Mouse (Mus musculus) liver, adult 2 months (tissue): ENCODE data around the gene Elf2. TPM values are rescaled to one million over a fixed set of nuclear protein-coding genes. Genes with fewer than 3 reads are reported as not detected.

Experiments used
- DNase-seq: peaks from one replicate; pipeline ENCODE4 v3.0.0-alpha.2; 2011; ENCODE audit warnings: low read depth, low spot score; ENCODE audit errors: extremely low read depth
- H3K27ac ChIP-seq: fragments of 200-500 bp; replicated peaks from 2 replicates; pipeline ENCODE4 v1.5.1; 2012; ENCODE audit warnings: low read depth, mild to moderate bottlenecking, control low read depth, inconsistent platforms, low read length; ENCODE audit not compliant: insufficient read depth
- H3K27me3 ChIP-seq: fragments of 200-500 bp; 2 replicates; pipeline ENCODE4 v1.6.1; 2012; ENCODE audit warnings: mild to moderate bottlenecking, moderate library complexity, low read length, inconsistent platforms; ENCODE audit not compliant: control insufficient read depth, insufficient read depth
- H3K36me3 ChIP-seq: fragments of 200-500 bp; 2 replicates; pipeline ENCODE4 v1.6.1; 2012; ENCODE audit warnings: low read length, inconsistent platforms; ENCODE audit not compliant: control insufficient read depth, insufficient read depth
- H3K4me1 ChIP-seq: fragments of 200-500 bp; 2 replicates; pipeline ENCODE4 v1.6.1; 2011; ENCODE audit warnings: low read length; ENCODE audit not compliant: control insufficient read depth, insufficient read depth
- H3K4me3 ChIP-seq: fragments of 200-500 bp; 2 replicates; pipeline ENCODE4 v1.5.1; 2011; ENCODE audit warnings: low read depth, mild to moderate bottlenecking, control low read depth, low read length, moderate library complexity; ENCODE audit not compliant: insufficient read depth
- H3K79me2 ChIP-seq: fragments of 200-500 bp; 2 replicates; pipeline ENCODE4 v1.6.1; 2012; ENCODE audit warnings: inconsistent platforms, mild to moderate bottlenecking, low read length, moderate library complexity; ENCODE audit not compliant: control insufficient read depth, insufficient read depth
- H3K9ac ChIP-seq: fragments of 200-500 bp; 2 replicates; pipeline ENCODE4 v1.6.1; 2012; ENCODE audit warnings: low read depth, mild to moderate bottlenecking, control low read depth, inconsistent platforms, low read length
- CTCF ChIP-seq: fragments of 200-500 bp; IDR thresholded peaks from 2 replicates; pipeline ENCODE4 v1.5.1; 2011; ENCODE audit warnings: low read depth, low read length, control low read depth
- POLR2A ChIP-seq: fragments of 200-500 bp; IDR thresholded peaks from 2 replicates; pipeline ENCODE4 v1.6.1; 2011; ENCODE audit warnings: low read length, control low read depth; ENCODE audit not compliant: insufficient read depth; ENCODE audit errors: extremely low read depth
- WGBS: fragments of 180-500 bp; shearing (Covaris S2); methylation state at CpG from one replicate; pipeline ENCODE4 v1.1.7; 2018; 5-methylcytosine and 5-hydroxymethylcytosine counted together
- polyA plus RNA-seq: library from polyadenylated mRNA; depleted of rRNA; stranded (reverse); fragments of >200 nt; gene quantifications from 2 replicates; pipeline ENCODE4 v1.2.3, GENCODE M21; 2012
- total RNA-seq: library from RNA; depleted of rRNA; stranded (reverse); fragments of >200 nt; gene quantifications from 2 replicates; pipeline ENCODE4 v1.2.3, GENCODE M21; 2014

The Elf2 gene
- total and polyA plus RNA-seq, 2 experiments, result 14.0 to 23.8 TPM

DNA sequence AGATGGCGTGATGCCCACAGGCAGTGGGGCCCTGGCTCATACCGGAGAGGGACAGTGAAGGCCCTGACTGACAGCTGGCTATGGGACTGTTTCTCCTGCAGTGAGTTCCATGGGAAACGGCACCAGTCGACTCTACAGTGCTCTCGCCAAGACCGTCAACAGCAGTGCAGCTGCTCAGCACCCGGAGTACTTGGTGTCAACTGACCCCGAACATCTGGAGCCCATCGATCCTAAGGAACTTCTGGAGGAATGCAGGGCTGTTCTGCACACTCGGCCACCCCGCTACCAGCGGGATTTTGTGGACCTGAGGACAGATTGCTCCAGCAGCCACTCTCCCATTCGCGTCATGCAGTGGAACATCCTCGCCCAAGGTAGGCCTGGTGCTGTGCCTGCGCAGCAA is 92.8 kb downstream of the Elf2 start:
- Histone ChIP-seq H3K27ac (no peak overlapping the region), H3K4me3 (no peak overlapping the region), H3K4me1 (no peaks in the 10 kb centered on the region; the same call in 1 of the 2 replicates), H3K27me3 (no peaks in the 10 kb centered on the region), H3K36me3 (peaks cover 28% of the 10 kb centered on the region), H3K79me2 (peaks cover 3% of the 10 kb centered on the region; the same call in 1 of the 2 replicates), H3K9ac (no peak overlapping the region)
- WGBS, result 83% methylated on average over 16 of the region's 16 CpGs
- DNase-seq, result no peak
- TF ChIP-seq CTCF (no peak), POLR2A (no peak)

DNA sequence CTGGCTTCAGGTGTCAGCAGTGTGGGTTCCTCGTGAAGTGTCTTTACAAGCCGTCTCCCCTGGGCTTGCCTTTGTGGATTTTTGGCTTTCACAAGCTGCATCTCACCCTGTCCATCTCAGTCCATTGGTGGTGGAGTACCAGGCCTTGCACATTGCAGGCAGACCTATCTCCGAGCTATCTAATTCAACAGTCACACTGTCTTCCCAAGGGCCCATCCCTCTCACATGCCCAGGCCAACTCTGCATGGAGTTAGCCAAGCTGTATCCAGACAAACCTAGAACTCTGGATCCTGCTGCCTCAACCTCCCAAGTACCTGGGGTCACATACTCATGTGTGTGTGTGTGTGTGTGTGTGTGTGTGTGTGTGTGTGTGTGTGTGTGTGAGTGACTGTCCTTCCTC is 100.9 kb downstream of the Elf2 start:
- 85% methylated on average over 3 of the region's 3 CpGs for WGBS
- no peak for TF ChIP-seq POLR2A
- TF ChIP-seq CTCF, result no peak
- peaks cover 31% of the 10 kb centered on the region for H3K79me2 ChIP-seq
- H3K27ac ChIP-seq, result no peak overlapping the region
- H3K9ac ChIP-seq, result no peak overlapping the region
- DNase-seq, result no peak
- H3K36me3 ChIP-seq, result no peaks in the 10 kb centered on the region
- H3K4me3 ChIP-seq, result no peak overlapping the region
- peaks cover 18% of the 10 kb centered on the region for H3K4me1 ChIP-seq
- H3K27me3 ChIP-seq, result no peaks in the 10 kb centered on the region

DNA sequence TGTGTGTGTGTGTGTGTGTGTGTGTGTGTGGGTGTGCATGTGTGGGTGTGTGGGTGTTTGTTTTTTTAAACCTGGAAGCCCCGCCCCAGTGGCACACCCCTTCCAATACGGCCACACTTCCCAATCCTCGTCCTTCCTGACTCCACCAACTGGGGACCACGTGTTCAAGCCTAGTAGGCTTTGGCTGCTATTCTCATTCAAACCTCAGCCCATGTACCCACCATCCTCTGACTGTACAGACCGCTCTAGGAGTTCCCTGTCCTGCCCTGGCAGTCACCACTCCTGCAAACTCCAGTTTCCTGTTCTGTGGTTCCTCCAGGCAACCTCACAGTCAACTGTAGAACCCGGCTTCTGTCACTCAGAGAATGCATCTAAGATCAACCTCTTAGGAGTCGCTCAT is 101.9 kb downstream of the Elf2 start:
- H3K27ac ChIP-seq, result no peak overlapping the region
- peaks cover 24% of the 10 kb centered on the region for H3K4me1 ChIP-seq
- peaks cover 32% of the 10 kb centered on the region for H3K79me2 ChIP-seq
- 61% methylated on average over 7 of the region's 7 CpGs for WGBS
- TF ChIP-seq CTCF (no peak), POLR2A (no peak)
- H3K36me3 ChIP-seq, result no peaks in the 10 kb centered on the region
- DNase-seq, result no peak
- no peak overlapping the region for H3K9ac ChIP-seq
- no peak overlapping the region for H3K4me3 ChIP-seq
- H3K27me3 ChIP-seq, result no peaks in the 10 kb centered on the region

DNA sequence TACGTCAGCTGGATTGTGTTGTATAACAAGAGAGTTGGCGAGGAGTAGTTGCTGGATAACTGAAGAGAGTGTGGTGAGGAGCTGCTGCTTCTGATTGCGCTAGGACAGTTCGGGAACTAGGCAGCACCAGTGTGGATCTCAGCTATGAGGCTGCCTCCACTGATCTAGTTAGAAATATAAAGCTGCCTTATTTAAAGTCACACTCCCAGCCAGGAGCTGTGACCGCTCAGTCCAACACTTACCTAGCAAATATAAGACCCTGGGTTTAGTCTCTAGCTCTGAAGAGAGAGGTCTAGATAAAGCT is 105.8 kb downstream of the Elf2 start:
- no peak for DNase-seq
- H3K9ac ChIP-seq, result peak overlapping the region; percentile 64
- peaks cover 43% of the 10 kb centered on the region for H3K4me1 ChIP-seq
- H3K36me3 ChIP-seq, result no peaks in the 10 kb centered on the region
- H3K27me3 ChIP-seq, result no peaks in the 10 kb centered on the region
- WGBS, result 31% methylated on average over 5 of the region's 5 CpGs
- TF ChIP-seq POLR2A, result no peak
- no peak for TF ChIP-seq CTCF
- peak overlapping the region; percentile 50 for H3K27ac ChIP-seq
- H3K4me3 ChIP-seq, result no peak overlapping the region
- peaks cover 44% of the 10 kb centered on the region for H3K79me2 ChIP-seq

DNA sequence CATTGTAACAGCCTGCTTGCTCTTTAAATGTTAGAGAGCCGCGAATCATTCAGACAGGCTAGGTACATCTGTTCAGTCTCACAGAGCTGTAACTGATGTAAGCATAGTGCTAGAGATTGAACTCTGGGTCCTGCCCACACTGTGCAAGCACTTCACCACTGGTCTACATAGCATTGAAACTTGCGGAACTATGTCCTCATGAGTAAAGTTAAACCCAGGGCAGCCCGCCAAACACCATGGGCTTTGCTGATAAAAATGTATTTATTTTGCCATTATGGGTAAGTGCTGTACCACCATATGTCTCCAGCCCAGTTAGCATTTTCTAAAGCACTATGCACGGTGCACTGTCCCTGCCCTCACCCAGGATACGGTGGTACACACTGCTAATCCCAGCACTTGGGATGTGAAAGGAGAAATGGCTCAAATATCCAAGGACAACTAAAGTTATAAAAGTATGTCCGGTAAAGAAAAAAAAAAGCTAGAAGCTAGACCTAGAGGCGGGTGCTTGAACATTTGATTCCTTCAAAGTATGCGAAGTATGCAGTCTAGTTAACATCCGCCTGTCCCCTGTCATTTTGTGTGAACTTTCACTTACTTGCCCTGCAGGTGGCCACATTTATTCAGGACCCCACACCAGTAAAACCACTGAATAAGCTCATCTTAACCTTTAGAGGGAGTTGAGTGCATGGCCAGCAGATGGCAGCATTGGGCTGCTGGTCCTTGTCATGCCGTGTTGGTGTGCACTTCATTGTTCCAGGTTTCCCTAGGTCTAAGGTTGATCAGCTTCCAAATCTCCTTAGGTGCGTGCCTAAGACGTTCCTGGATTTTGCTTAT is 106.3 kb downstream of the Elf2 start:
- Histone ChIP-seq H3K9ac (peak overlapping the region; percentile 64), H3K36me3 (no peaks in the 10 kb centered on the region), H3K4me3 (no peak overlapping the region), H3K27me3 (no peaks in the 10 kb centered on the region), H3K4me1 (peaks cover 46% of the 10 kb centered on the region), H3K27ac (peak overlapping the region; percentile 73), H3K79me2 (peaks cover 44% of the 10 kb centered on the region)
- peak; percentile 98 for TF ChIP-seq CTCF
- no peak for TF ChIP-seq POLR2A
- DNase-seq, result peak; percentile 87
- WGBS, result 21% methylated on average over 13 of the region's 13 CpGs

DNA sequence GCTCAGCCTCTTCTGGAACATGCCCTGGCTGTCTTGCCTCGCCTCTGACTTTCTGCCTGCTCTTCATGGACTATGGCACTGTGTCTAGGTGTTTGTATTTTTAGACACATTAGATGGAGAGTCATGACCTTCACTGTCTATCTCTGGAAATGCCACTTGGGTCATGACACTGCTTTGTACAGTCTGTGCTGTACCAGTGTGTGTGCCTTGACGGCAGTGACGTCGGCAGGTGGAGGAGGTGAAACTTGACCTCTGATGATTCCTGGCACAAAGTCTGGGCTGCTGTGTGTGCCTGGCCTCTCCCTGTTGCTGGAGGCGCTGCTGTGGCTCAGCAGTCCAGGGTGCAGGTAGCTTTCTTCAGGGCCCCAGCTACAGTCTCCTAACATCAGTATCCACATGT is 107.0 kb downstream of the Elf2 start:
- Histone ChIP-seq H3K27me3 (no peaks in the 10 kb centered on the region), H3K27ac (peak overlapping the region; percentile 73), H3K4me1 (peaks cover 49% of the 10 kb centered on the region), H3K36me3 (no peaks in the 10 kb centered on the region), H3K79me2 (peaks cover 39% of the 10 kb centered on the region), H3K4me3 (no peak overlapping the region), H3K9ac (peak overlapping the region; percentile 38)
- no peak for TF ChIP-seq POLR2A
- TF ChIP-seq CTCF, result peak; percentile 6; the same call in 1 of the 2 replicates
- peak; percentile 100 for DNase-seq
- WGBS, result 21% methylated on average over 5 of the region's 5 CpGs
